Mouse (Mus musculus) CH12.LX (cell line): ENCODE results near the gene Arpc5. TPM values are rescaled to one million over a fixed set of nuclear protein-coding genes. Genes with fewer than 3 reads are reported as not detected.

Source experiments
- DNase-seq: peaks from one replicate; pipeline ENCODE4 v3.0.0-alpha.2; 2013; ENCODE audit errors: extremely low read depth
- H3K27ac ChIP-seq: 2 replicates; pipeline ENCODE4 v1.5.1; 2012; ENCODE audit warnings: low read depth, mild to moderate bottlenecking, control low read depth, moderate library complexity; ENCODE audit not compliant: insufficient read depth
- H3K27me3 ChIP-seq: replicated peaks from 2 replicates; pipeline ENCODE3; 2012; ENCODE audit warnings: inconsistent platforms
- H3K36me3 ChIP-seq, 2 experiments: replicated peaks in 1 of 2; 2 replicates each; pipeline versions ENCODE3 to v1.6.1; 2012; ENCODE audit warnings: inconsistent platforms in 1 of 2, low read length in 1 of 2, mild to moderate bottlenecking in 1 of 2, mixed read lengths in 1 of 2, moderate library complexity in 1 of 2; ENCODE audit not compliant: control insufficient read depth in 1 of 2, insufficient read depth in 1 of 2
- H3K4me1 ChIP-seq, 2 experiments: 2 replicates each; pipeline ENCODE4 v1.6.1; 2012; ENCODE audit warnings: inconsistent platforms in 1 of 2, moderate library complexity in 1 of 2; ENCODE audit not compliant: insufficient read depth in 2 of 2, control insufficient read depth in 1 of 2
- H3K4me2 ChIP-seq: 2 replicates; pipeline ENCODE4 v1.6.1; 2012; ENCODE audit warnings: low read depth, mild to moderate bottlenecking, control low read depth; ENCODE audit not compliant: poor library complexity, insufficient read depth, severe bottlenecking
- H3K4me3 ChIP-seq, 3 experiments: fragments of 150-350 bp in 1 of 3; sonication (generic) in 1 of 3; replicated peaks in 1 of 3; 2 replicates each; pipeline versions ENCODE3 to v1.5.1; 2011 to 2012; ENCODE audit warnings: low read depth in 2 of 3, low read length in 2 of 3, mild to moderate bottlenecking in 2 of 3, moderate library complexity in 2 of 3, control low read depth in 1 of 3, improper control_type of control experiment in 1 of 3, inconsistent platforms in 1 of 3, mixed read lengths in 1 of 3; ENCODE audit not compliant: poor library complexity in 1 of 3
- H3K79me2 ChIP-seq: replicated peaks from 2 replicates; pipeline ENCODE4 v1.6.1; 2012; ENCODE audit warnings: mild to moderate bottlenecking, moderate library complexity; ENCODE audit not compliant: control insufficient read depth, poor library complexity, insufficient read depth, severe bottlenecking; ENCODE audit errors: extremely low read depth
- H3K9ac ChIP-seq: 2 replicates; pipeline ENCODE4 v1.6.1; 2012; ENCODE audit warnings: low read depth, mild to moderate bottlenecking, control low read depth, moderate library complexity; ENCODE audit not compliant: insufficient read depth
- H3K9me3 ChIP-seq: replicated peaks from 2 replicates; pipeline ENCODE3; 2012; ENCODE audit warnings: low read length, inconsistent platforms, mixed read lengths
- CHD1 ChIP-seq: IDR thresholded peaks from 2 replicates; pipeline ENCODE4 v1.6.1; 2012; ENCODE audit warnings: low read depth, low read length, improper control_type of control experiment, inconsistent platforms
- CHD2 ChIP-seq: IDR thresholded peaks from 2 replicates; pipeline ENCODE4 v1.6.1; 2011; ENCODE audit warnings: low read length, improper control_type of control experiment
- E2F4 ChIP-seq: IDR thresholded peaks from 2 replicates; pipeline ENCODE4 v1.6.1; 2011; ENCODE audit warnings: low read depth, low read length, improper control_type of control experiment; ENCODE audit not compliant: insufficient replicate concordance
- ELF1 ChIP-seq: IDR thresholded peaks from 2 replicates; pipeline ENCODE4 v1.6.1; 2014; ENCODE audit warnings: low read depth, mild to moderate bottlenecking, inconsistent platforms, low read length, improper control_type of control experiment
- EP300 ChIP-seq: IDR thresholded peaks from 2 replicates; pipeline ENCODE4 v1.6.1; 2011; ENCODE audit warnings: low read length, improper control_type of control experiment
- ETS1 ChIP-seq: conservative IDR thresholded peaks from 2 replicates; pipeline ENCODE4 v1.6.1; 2012; ENCODE audit warnings: low read depth, mild to moderate bottlenecking, inconsistent platforms, low read length, improper control_type of control experiment, moderate library complexity
- HCFC1 ChIP-seq: IDR thresholded peaks from 2 replicates; pipeline ENCODE4 v1.6.1; 2012; ENCODE audit warnings: low read depth, mild to moderate bottlenecking, inconsistent platforms, low read length, improper control_type of control experiment
- IRF4 ChIP-seq: IDR thresholded peaks from 2 replicates; pipeline ENCODE4 v1.6.1; 2014; ENCODE audit warnings: low read depth, mild to moderate bottlenecking, inconsistent platforms, low read length, improper control_type of control experiment
- JUN ChIP-seq: IDR thresholded peaks from 2 replicates; pipeline ENCODE4 v1.6.1; 2011; ENCODE audit warnings: low read depth, mild to moderate bottlenecking, low read length, improper control_type of control experiment, moderate library complexity; ENCODE audit not compliant: insufficient read depth
- JUND ChIP-seq: conservative IDR thresholded peaks from 2 replicates; pipeline ENCODE4 v1.6.1; 2011; ENCODE audit warnings: low read depth, low read length, improper control_type of control experiment
- KAT2A ChIP-seq: IDR thresholded peaks from 2 replicates; pipeline ENCODE4 v1.6.1; 2012; ENCODE audit warnings: low read length, improper control_type of control experiment, inconsistent platforms; ENCODE audit not compliant: insufficient replicate concordance
- MAFK ChIP-seq: IDR thresholded peaks from 2 replicates; pipeline ENCODE4 v1.6.1; 2011; ENCODE audit warnings: low read length, improper control_type of control experiment; ENCODE audit not compliant: insufficient replicate concordance
- NELFE ChIP-seq: IDR thresholded peaks from 2 replicates; pipeline ENCODE4 v1.6.1; 2011; ENCODE audit warnings: low read depth, low read length, improper control_type of control experiment
- NRF1 ChIP-seq: IDR thresholded peaks from 2 replicates; pipeline ENCODE4 v1.6.1; 2014; ENCODE audit warnings: low read depth, mild to moderate bottlenecking, inconsistent platforms, low read length, improper control_type of control experiment, moderate library complexity
- PAX5 ChIP-seq: IDR thresholded peaks from 2 replicates; pipeline ENCODE4 v1.6.1; 2012; ENCODE audit warnings: low read length, inconsistent platforms, mixed read lengths
- POLR2A ChIP-seq: IDR thresholded peaks from 2 replicates; pipeline ENCODE4 v1.6.1; 2011; ENCODE audit warnings: low read depth, mild to moderate bottlenecking, improper control_type of control experiment, low read length
- RAD21 ChIP-seq: IDR thresholded peaks from 2 replicates; pipeline ENCODE4 v1.6.1; 2011; ENCODE audit warnings: low read depth, mild to moderate bottlenecking, low read length, improper control_type of control experiment, moderate library complexity
- RCOR1 ChIP-seq: conservative IDR thresholded peaks from 2 replicates; pipeline ENCODE4 v1.6.1; 2012; ENCODE audit warnings: low read depth, mild to moderate bottlenecking, inconsistent platforms, low read length, improper control_type of control experiment
- SIN3A ChIP-seq: IDR thresholded peaks from 2 replicates; pipeline ENCODE4 v1.6.1; 2012; ENCODE audit warnings: low read length, improper control_type of control experiment, inconsistent platforms
- SMC3 ChIP-seq: IDR thresholded peaks from 2 replicates; pipeline ENCODE4 v1.6.1; 2011; ENCODE audit warnings: low read depth, low read length, improper control_type of control experiment
- TBP ChIP-seq: conservative IDR thresholded peaks from 2 replicates; pipeline ENCODE4 v1.6.1; 2011; ENCODE audit warnings: low read depth, low read length, improper control_type of control experiment
- TCF12 ChIP-seq: IDR thresholded peaks from 2 replicates; pipeline ENCODE4 v1.6.1; 2014; ENCODE audit warnings: low read depth, mild to moderate bottlenecking, inconsistent platforms, low read length, improper control_type of control experiment
- USF2 ChIP-seq: conservative IDR thresholded peaks from 2 replicates; pipeline ENCODE4 v1.6.1; 2011; ENCODE audit warnings: low read depth, low read length, improper control_type of control experiment
- ZKSCAN1 ChIP-seq: IDR thresholded peaks from 2 replicates; pipeline ENCODE4 v1.6.1; 2012; ENCODE audit warnings: low read depth, inconsistent platforms, low read length, improper control_type of control experiment, borderline replicate concordance
- ZMIZ1 ChIP-seq: IDR thresholded peaks from 2 replicates; pipeline ENCODE4 v1.6.1; 2012; ENCODE audit warnings: low read depth, mild to moderate bottlenecking, inconsistent platforms, low read length, improper control_type of control experiment
- ZNF384 ChIP-seq: IDR thresholded peaks from 2 replicates; pipeline ENCODE4 v1.6.1; 2012; ENCODE audit warnings: low read depth, low read length, improper control_type of control experiment, inconsistent platforms
- dilution Hi-C: fragments of 300-500 bp; cut with MboI; formaldehyde crosslinking; loops from 2 replicates; pipeline ENCODE4 v1.14.3; 2020; ENCODE audit warnings: low sequenced_read_pairs; ENCODE audit not compliant: extremely low pct_unique_long_range_greater_than_20kb, extremely low pct_ligation_motif_present
- in situ Hi-C: fragments of 300-500 bp; cut with MboI; formaldehyde crosslinking; loops from 3 replicates; pipeline ENCODE4 v1.14.3; 2019; ENCODE audit warnings: low sequenced_read_pairs, low pct_ligation_motif_present, low pct_unique_long_range_greater_than_20kb, mixed read lengths
- polyA plus RNA-seq: library from polyadenylated mRNA; unstranded; fragments of >175 nt; gene quantifications from 2 replicates; pipeline ENCODE4 v1.2.1, GENCODE M21; 2012; ENCODE audit warnings: low read depth; ENCODE audit not compliant: insufficient read length
- total RNA-seq, 2 experiments: library from RNA; depleted of rRNA; stranded (reverse); fragments of 300-350 nt in 1 of 2; fragments of >200 nt in 1 of 2; gene quantifications; 2 replicates each; pipeline ENCODE4 v1.2.3; 2012 to 2014

Arpc5 gene
- total and polyA plus RNA-seq, 3 experiments = 125 to 399 (median 232) TPM

- in situ Hi-C loops (loop anchor here (10.0 to 25.0 kb wide), 2 partner anchors 114 to 596 kb away; partner anchors contain the start of gene Smg7), dilution Hi-C loops (no loop called here)
- no peak for DNase-seq
- H3K9me3 ChIP-seq = no peaks in the 10 kb centered on the region
- no peaks in the 10 kb centered on the region for H3K79me2 ChIP-seq
- TF ChIP-seq ETS1 = no peak
- TF ChIP-seq PAX5 = no peak
- no peak for TF ChIP-seq HCFC1
- no peak for TF ChIP-seq CHD2
- TF ChIP-seq E2F4 = no peak
- no peak for TF ChIP-seq RCOR1
- no peak for TF ChIP-seq JUN
- TF ChIP-seq JUND = no peak
- no peak for TF ChIP-seq TCF12
- TF ChIP-seq NELFE = no peak
- TF ChIP-seq POLR2A = no peak
- TF ChIP-seq NRF1 = no peak
- TF ChIP-seq SIN3A = no peak
- no peak for TF ChIP-seq ELF1
- no peak for TF ChIP-seq RAD21
- TF ChIP-seq EP300 = no peak
- no peak for TF ChIP-seq TBP
- no peak for TF ChIP-seq ZKSCAN1
- TF ChIP-seq IRF4 = no peak
- TF ChIP-seq SMC3 = no peak
- H3K36me3 ChIP-seq = no peaks in the 10 kb centered on the region
- no peaks in the 10 kb centered on the region for H3K27me3 ChIP-seq
- no peak overlapping the region for H3K4me3 ChIP-seq
- H3K27ac ChIP-seq = no peak overlapping the region
- peaks cover 0 to 3% of the 10 kb centered on the region in 2 experiments; a peak in 1 of 4 replicates for H3K4me1 ChIP-seq
- no peak overlapping the region for H3K9ac ChIP-seq
- H3K4me2 ChIP-seq = no peak overlapping the region
Observed at GRCm38 (mm10) chr1:152790821-152791220, 24.5 kb downstream of the Arpc5 start.

- no peaks in the 10 kb centered on the region for H3K79me2 ChIP-seq
- peaks cover 0 to 6% of the 10 kb centered on the region in 2 experiments; a peak in 1 of 4 replicates for H3K4me1 ChIP-seq
- H3K27me3 ChIP-seq = no peaks in the 10 kb centered on the region
- H3K9ac ChIP-seq = no peak overlapping the region
- no peak overlapping the region for H3K27ac ChIP-seq
- no peak for DNase-seq
- TF ChIP-seq TCF12 (no peak), CHD1 (no peak), USF2 (no peak), MAFK (no peak), KAT2A (no peak), NELFE (no peak), ZNF384 (no peak), ZMIZ1 (no peak)
- in situ Hi-C loops (loop anchor here (10.0 to 25.0 kb wide), 2 partner anchors 114 to 596 kb away; partner anchors contain the start of gene Smg7), dilution Hi-C loops (no loop called here)
- H3K4me3 ChIP-seq = no peak overlapping the region
- H3K36me3 ChIP-seq = no peaks in the 10 kb centered on the region
- no peak overlapping the region for H3K4me2 ChIP-seq
- H3K9me3 ChIP-seq = no peaks in the 10 kb centered on the region
Observed at GRCm38 (mm10) chr1:152791269-152791668, 24.9 kb downstream of the Arpc5 start.
